Mouse (Mus musculus) CH12.LX (cell line): ENCODE measurements around the gene Tmppe. TPM values are rescaled to one million over a fixed set of nuclear protein-coding genes. Genes with fewer than 3 reads are reported as not detected.

Experiments
- DNase-seq: peaks from one replicate; pipeline ENCODE4 v3.0.0-alpha.2; 2013; ENCODE audit errors: extremely low read depth
- H3K27ac ChIP-seq: 2 replicates; pipeline ENCODE4 v1.5.1; 2012; ENCODE audit warnings: low read depth, mild to moderate bottlenecking, control low read depth, moderate library complexity; ENCODE audit not compliant: insufficient read depth
- H3K27me3 ChIP-seq: replicated peaks from 2 replicates; pipeline ENCODE3; 2012; ENCODE audit warnings: inconsistent platforms
- H3K36me3 ChIP-seq, 2 experiments: replicated peaks in 1 of 2; 2 replicates each; pipeline versions ENCODE3 to v1.6.1; 2012; ENCODE audit warnings: inconsistent platforms in 1 of 2, low read length in 1 of 2, mild to moderate bottlenecking in 1 of 2, mixed read lengths in 1 of 2, moderate library complexity in 1 of 2; ENCODE audit not compliant: control insufficient read depth in 1 of 2, insufficient read depth in 1 of 2
- H3K4me1 ChIP-seq, 2 experiments: 2 replicates each; pipeline ENCODE4 v1.6.1; 2012; ENCODE audit warnings: inconsistent platforms in 1 of 2, moderate library complexity in 1 of 2; ENCODE audit not compliant: insufficient read depth in 2 of 2, control insufficient read depth in 1 of 2
- H3K4me2 ChIP-seq: 2 replicates; pipeline ENCODE4 v1.6.1; 2012; ENCODE audit warnings: low read depth, mild to moderate bottlenecking, control low read depth; ENCODE audit not compliant: poor library complexity, insufficient read depth, severe bottlenecking
- H3K4me3 ChIP-seq, 3 experiments: fragments of 150-350 bp in 1 of 3; sonication (generic) in 1 of 3; replicated peaks in 1 of 3; 2 replicates each; pipeline versions ENCODE3 to v1.5.1; 2011 to 2012; ENCODE audit warnings: low read depth in 2 of 3, low read length in 2 of 3, mild to moderate bottlenecking in 2 of 3, moderate library complexity in 2 of 3, control low read depth in 1 of 3, improper control_type of control experiment in 1 of 3, inconsistent platforms in 1 of 3, mixed read lengths in 1 of 3; ENCODE audit not compliant: poor library complexity in 1 of 3
- H3K79me2 ChIP-seq: replicated peaks from 2 replicates; pipeline ENCODE4 v1.6.1; 2012; ENCODE audit warnings: mild to moderate bottlenecking, moderate library complexity; ENCODE audit not compliant: control insufficient read depth, poor library complexity, insufficient read depth, severe bottlenecking; ENCODE audit errors: extremely low read depth
- H3K9ac ChIP-seq: 2 replicates; pipeline ENCODE4 v1.6.1; 2012; ENCODE audit warnings: low read depth, mild to moderate bottlenecking, control low read depth, moderate library complexity; ENCODE audit not compliant: insufficient read depth
- H3K9me3 ChIP-seq: replicated peaks from 2 replicates; pipeline ENCODE3; 2012; ENCODE audit warnings: low read length, inconsistent platforms, mixed read lengths
- BHLHE40 ChIP-seq: IDR thresholded peaks from 2 replicates; pipeline ENCODE4 v1.6.1; 2011; ENCODE audit warnings: mild to moderate bottlenecking, low read depth, low read length, improper control_type of control experiment
- CHD1 ChIP-seq: IDR thresholded peaks from 2 replicates; pipeline ENCODE4 v1.6.1; 2012; ENCODE audit warnings: low read depth, low read length, improper control_type of control experiment, inconsistent platforms
- CHD2 ChIP-seq: IDR thresholded peaks from 2 replicates; pipeline ENCODE4 v1.6.1; 2011; ENCODE audit warnings: low read length, improper control_type of control experiment
- CTCF ChIP-seq, 2 experiments: IDR thresholded peaks in 1 of 2; conservative IDR thresholded peaks in 1 of 2; 2 replicates each; pipeline ENCODE4 v1.5.1; 2011 to 2012; ENCODE audit warnings: low read depth in 2 of 2, low read length in 2 of 2, improper control_type of control experiment in 1 of 2, inconsistent platforms in 1 of 2, mild to moderate bottlenecking in 1 of 2, moderate library complexity in 1 of 2
- E2F4 ChIP-seq: IDR thresholded peaks from 2 replicates; pipeline ENCODE4 v1.6.1; 2011; ENCODE audit warnings: low read depth, low read length, improper control_type of control experiment; ENCODE audit not compliant: insufficient replicate concordance
- ELF1 ChIP-seq: IDR thresholded peaks from 2 replicates; pipeline ENCODE4 v1.6.1; 2014; ENCODE audit warnings: low read depth, mild to moderate bottlenecking, inconsistent platforms, low read length, improper control_type of control experiment
- EP300 ChIP-seq: IDR thresholded peaks from 2 replicates; pipeline ENCODE4 v1.6.1; 2011; ENCODE audit warnings: low read length, improper control_type of control experiment
- ETS1 ChIP-seq: conservative IDR thresholded peaks from 2 replicates; pipeline ENCODE4 v1.6.1; 2012; ENCODE audit warnings: low read depth, mild to moderate bottlenecking, inconsistent platforms, low read length, improper control_type of control experiment, moderate library complexity
- GABPA ChIP-seq: IDR thresholded peaks from 2 replicates; pipeline ENCODE4 v1.6.1; 2012; ENCODE audit warnings: low read depth, low read length, improper control_type of control experiment, inconsistent platforms; ENCODE audit not compliant: insufficient replicate concordance
- HCFC1 ChIP-seq: IDR thresholded peaks from 2 replicates; pipeline ENCODE4 v1.6.1; 2012; ENCODE audit warnings: low read depth, mild to moderate bottlenecking, inconsistent platforms, low read length, improper control_type of control experiment
- IRF4 ChIP-seq: IDR thresholded peaks from 2 replicates; pipeline ENCODE4 v1.6.1; 2014; ENCODE audit warnings: low read depth, mild to moderate bottlenecking, inconsistent platforms, low read length, improper control_type of control experiment
- JUN ChIP-seq: IDR thresholded peaks from 2 replicates; pipeline ENCODE4 v1.6.1; 2011; ENCODE audit warnings: low read depth, mild to moderate bottlenecking, low read length, improper control_type of control experiment, moderate library complexity; ENCODE audit not compliant: insufficient read depth
- JUND ChIP-seq: conservative IDR thresholded peaks from 2 replicates; pipeline ENCODE4 v1.6.1; 2011; ENCODE audit warnings: low read depth, low read length, improper control_type of control experiment
- KAT2A ChIP-seq: IDR thresholded peaks from 2 replicates; pipeline ENCODE4 v1.6.1; 2012; ENCODE audit warnings: low read length, improper control_type of control experiment, inconsistent platforms; ENCODE audit not compliant: insufficient replicate concordance
- MAFK ChIP-seq: IDR thresholded peaks from 2 replicates; pipeline ENCODE4 v1.6.1; 2011; ENCODE audit warnings: low read length, improper control_type of control experiment; ENCODE audit not compliant: insufficient replicate concordance
- MAX ChIP-seq: IDR thresholded peaks from 2 replicates; pipeline ENCODE4 v1.6.1; 2011; ENCODE audit warnings: low read length, improper control_type of control experiment
- MAZ ChIP-seq: IDR thresholded peaks from 2 replicates; pipeline ENCODE4 v1.6.1; 2012; ENCODE audit warnings: low read depth, mild to moderate bottlenecking, inconsistent platforms, low read length, improper control_type of control experiment, moderate library complexity
- MEF2A ChIP-seq: IDR thresholded peaks from 2 replicates; pipeline ENCODE4 v1.6.1; 2014; ENCODE audit warnings: low read depth, mild to moderate bottlenecking, inconsistent platforms, low read length, improper control_type of control experiment, borderline replicate concordance
- MXI1 ChIP-seq: IDR thresholded peaks from 2 replicates; pipeline ENCODE4 v1.6.1; 2011; ENCODE audit warnings: mild to moderate bottlenecking, low read depth, low read length, improper control_type of control experiment
- MYC ChIP-seq: IDR thresholded peaks from 2 replicates; pipeline ENCODE4 v1.6.1; 2011; ENCODE audit warnings: low read depth, mild to moderate bottlenecking, improper control_type of control experiment, low read length
- NELFE ChIP-seq: IDR thresholded peaks from 2 replicates; pipeline ENCODE4 v1.6.1; 2011; ENCODE audit warnings: low read depth, low read length, improper control_type of control experiment
- NRF1 ChIP-seq: IDR thresholded peaks from 2 replicates; pipeline ENCODE4 v1.6.1; 2014; ENCODE audit warnings: low read depth, mild to moderate bottlenecking, inconsistent platforms, low read length, improper control_type of control experiment, moderate library complexity
- PAX5 ChIP-seq: IDR thresholded peaks from 2 replicates; pipeline ENCODE4 v1.6.1; 2012; ENCODE audit warnings: low read length, inconsistent platforms, mixed read lengths
- POLR2A ChIP-seq: IDR thresholded peaks from 2 replicates; pipeline ENCODE4 v1.6.1; 2011; ENCODE audit warnings: low read depth, mild to moderate bottlenecking, improper control_type of control experiment, low read length
- POLR2AphosphoS2 ChIP-seq: IDR thresholded peaks from 2 replicates; pipeline ENCODE4 v1.6.1; 2011; ENCODE audit warnings: low read depth, low read length, improper control_type of control experiment
- RAD21 ChIP-seq: IDR thresholded peaks from 2 replicates; pipeline ENCODE4 v1.6.1; 2011; ENCODE audit warnings: low read depth, mild to moderate bottlenecking, low read length, improper control_type of control experiment, moderate library complexity
- RCOR1 ChIP-seq: conservative IDR thresholded peaks from 2 replicates; pipeline ENCODE4 v1.6.1; 2012; ENCODE audit warnings: low read depth, mild to moderate bottlenecking, inconsistent platforms, low read length, improper control_type of control experiment
- SIN3A ChIP-seq: IDR thresholded peaks from 2 replicates; pipeline ENCODE4 v1.6.1; 2012; ENCODE audit warnings: low read length, improper control_type of control experiment, inconsistent platforms
- SMC3 ChIP-seq: IDR thresholded peaks from 2 replicates; pipeline ENCODE4 v1.6.1; 2011; ENCODE audit warnings: low read depth, low read length, improper control_type of control experiment
- TBP ChIP-seq: conservative IDR thresholded peaks from 2 replicates; pipeline ENCODE4 v1.6.1; 2011; ENCODE audit warnings: low read depth, low read length, improper control_type of control experiment
- TCF12 ChIP-seq: IDR thresholded peaks from 2 replicates; pipeline ENCODE4 v1.6.1; 2014; ENCODE audit warnings: low read depth, mild to moderate bottlenecking, inconsistent platforms, low read length, improper control_type of control experiment
- UBTF ChIP-seq: IDR thresholded peaks from 2 replicates; pipeline ENCODE4 v1.6.1; 2012; ENCODE audit warnings: low read depth, mild to moderate bottlenecking, inconsistent platforms, low read length, improper control_type of control experiment, moderate library complexity
- USF1 ChIP-seq: IDR thresholded peaks from 2 replicates; pipeline ENCODE4 v1.6.1; 2014; ENCODE audit warnings: low read depth, mild to moderate bottlenecking, inconsistent platforms, low read length, improper control_type of control experiment
- USF2 ChIP-seq: conservative IDR thresholded peaks from 2 replicates; pipeline ENCODE4 v1.6.1; 2011; ENCODE audit warnings: low read depth, low read length, improper control_type of control experiment
- ZC3H11A ChIP-seq: IDR thresholded peaks from 2 replicates; pipeline ENCODE4 v1.6.1; 2012; ENCODE audit warnings: low read depth, mild to moderate bottlenecking, inconsistent platforms, low read length, improper control_type of control experiment
- ZKSCAN1 ChIP-seq: IDR thresholded peaks from 2 replicates; pipeline ENCODE4 v1.6.1; 2012; ENCODE audit warnings: low read depth, inconsistent platforms, low read length, improper control_type of control experiment, borderline replicate concordance
- ZMIZ1 ChIP-seq: IDR thresholded peaks from 2 replicates; pipeline ENCODE4 v1.6.1; 2012; ENCODE audit warnings: low read depth, mild to moderate bottlenecking, inconsistent platforms, low read length, improper control_type of control experiment
- ZNF384 ChIP-seq: IDR thresholded peaks from 2 replicates; pipeline ENCODE4 v1.6.1; 2012; ENCODE audit warnings: low read depth, low read length, improper control_type of control experiment, inconsistent platforms
- dilution Hi-C: fragments of 300-500 bp; cut with MboI; formaldehyde crosslinking; loops from 2 replicates; pipeline ENCODE4 v1.14.3; 2020; ENCODE audit warnings: low sequenced_read_pairs; ENCODE audit not compliant: extremely low pct_unique_long_range_greater_than_20kb, extremely low pct_ligation_motif_present
- in situ Hi-C: fragments of 300-500 bp; cut with MboI; formaldehyde crosslinking; loops from 3 replicates; pipeline ENCODE4 v1.14.3; 2019; ENCODE audit warnings: low sequenced_read_pairs, low pct_ligation_motif_present, low pct_unique_long_range_greater_than_20kb, mixed read lengths
- polyA plus RNA-seq: library from polyadenylated mRNA; unstranded; fragments of >175 nt; gene quantifications from 2 replicates; pipeline ENCODE4 v1.2.1, GENCODE M21; 2012; ENCODE audit warnings: low read depth; ENCODE audit not compliant: insufficient read length
- total RNA-seq, 2 experiments: library from RNA; depleted of rRNA; stranded (reverse); fragments of 300-350 nt in 1 of 2; fragments of >200 nt in 1 of 2; gene quantifications; 2 replicates each; pipeline ENCODE4 v1.2.3; 2012 to 2014

Gene Tmppe
- total RNA-seq (2012; rRNA removed) (8.2 and 10.4 TPM in 2 replicates), total RNA-seq (2014; rRNA removed) (2.4 and 3.2 TPM in 2 replicates), polyA plus RNA-seq (5.7 and 7.3 TPM in 2 replicates)

GRCm38 (mm10) chr9:114400949-114401684 lies at the start of gene Tmppe, which contains the start of gene Glb1:
Gene Tmppe, plus strand, starts transcription at chr9:114401105.
Gene Glb1, plus strand, starts transcription at chr9:114401076.
- no peaks in the 10 kb centered on the region for H3K9me3 ChIP-seq
- dilution Hi-C loops: no loop called here
- no peaks in the 10 kb centered on the region for H3K27me3 ChIP-seq
- TF ChIP-seq ZMIZ1 (peak; percentile 78), RAD21 (no peak), POLR2AphosphoS2 (no peak), TBP (no peak), CTCF (conservative IDR thresholded peaks at IDR 0.05 in 1 of 2, IDR thresholded peaks at IDR 0.05 in 1 of 2; ENCODE audit: low read depth in 2 of 2, low read length in 2 of 2) (peak in 1 of 2 experiments; percentile 38; a peak in 2 of 4 replicates), IRF4 (peak; percentile 26; the same call in 1 of the 2 replicates), NRF1 (no peak), ZC3H11A (no peak), GABPA (no peak), MAZ (no peak), USF1 (peak; percentile 94), POLR2A (peak; percentile 85), MEF2A (no peak), JUND (no peak), ZKSCAN1 (no peak), CHD1 (no peak; the same call in 1 of the 2 replicates), JUN (no peak), ETS1 (peak; percentile 67), MAX (peak; percentile 97; the same call in 1 of the 2 replicates), MAFK (no peak), MYC (no peak), E2F4 (no peak), MXI1 (peak; percentile 84; the same call in 1 of the 2 replicates), HCFC1 (peak; percentile 50; the same call in 1 of the 2 replicates), RCOR1 (no peak), ZNF384 (no peak), ELF1 (peak; percentile 81), TCF12 (peak; percentile 84), KAT2A (no peak), EP300 (no peak), PAX5 (no peak), UBTF (peak; percentile 35; the same call in 1 of the 2 replicates), NELFE (peak; percentile 74; the same call in 1 of the 2 replicates), BHLHE40 (peak; percentile 90), CHD2 (no peak), SIN3A (peak; percentile 17; the same call in 1 of the 2 replicates), SMC3 (no peak), USF2 (peak; percentile 91)
- TF ChIP-seq, all 38 proteins: peak for 16
- Histone ChIP-seq H3K4me1 (peaks cover 2 to 13% of the 10 kb centered on the region in 2 experiments; a peak in 2 of 4 replicates), H3K4me3 (peak within 1 kb of the TSS; percentile 78 to 92 (median 81)), H3K36me3 (peaks cover 24 to 27% of the 10 kb centered on the region in 2 experiments), H3K4me2 (peak within 1 kb of the TSS; percentile 86), H3K79me2 (peaks cover 39% of the 10 kb centered on the region), H3K9ac (peak within 1 kb of the TSS; percentile 76), H3K27ac (peak within 1 kb of the TSS; percentile 70)
- in situ Hi-C loops: no loop called here
- DNase-seq: peak; percentile 92
